Mouse (Mus musculus): ENCODE data around the gene St5. TPM values are rescaled to one million over a fixed set of nuclear protein-coding genes. Genes with fewer than 3 reads are reported as not detected.

Gene St5
- polyA plus RNA-seq, 1 experiment from 2014 or later, result 43.2 TPM

DNA sequence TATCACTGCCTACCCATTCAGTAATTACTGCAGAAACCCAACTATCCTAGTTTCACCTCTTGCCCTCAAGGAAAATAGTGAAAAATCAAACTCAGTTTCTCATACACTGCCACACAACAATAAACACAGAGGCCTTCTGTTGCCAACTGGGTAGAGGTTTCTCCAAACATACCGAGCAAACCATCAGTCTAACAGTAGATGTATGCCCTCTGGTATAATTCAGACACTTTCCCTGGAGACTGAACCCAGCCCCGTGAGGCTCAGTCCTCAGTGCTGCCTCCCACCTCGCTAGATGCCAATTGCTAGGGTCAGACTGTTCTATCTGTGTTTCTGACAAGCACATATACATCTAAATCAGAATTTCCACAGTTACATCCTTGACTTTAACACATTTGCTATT, 83.1 kb downstream of the St5 start:
- Histone ChIP-seq H3K36me3 (ENCODE audit: control insufficient read depth, insufficient read depth) (no peaks in the 10 kb centered on the region), H3K9ac (ENCODE audit: low read length) (no peak overlapping the region), H3K4me3 (ENCODE audit: low read length) (no peak overlapping the region), H3K27ac (ENCODE audit: low read length) (no peak overlapping the region), H3K4me1 (ENCODE audit: control insufficient read depth, insufficient read depth, low read length) (peaks cover 44% of the 10 kb centered on the region), H3K4me2 (ENCODE audit: low read depth, low read length) (no peak overlapping the region), H3K27me3 (ENCODE audit: control insufficient read depth, insufficient read depth, low read length) (no peaks in the 10 kb centered on the region), H3K9me3 (replicated peaks; ENCODE audit: control insufficient read depth, low read length) (no peaks in the 10 kb centered on the region)
- ATAC-seq (replicated peaks; ENCODE audit: extremely low read depth, insufficient read depth, low FRiP score), result no peak
- 69% methylated on average over 3 of the region's 3 CpGs for WGBS

DNA sequence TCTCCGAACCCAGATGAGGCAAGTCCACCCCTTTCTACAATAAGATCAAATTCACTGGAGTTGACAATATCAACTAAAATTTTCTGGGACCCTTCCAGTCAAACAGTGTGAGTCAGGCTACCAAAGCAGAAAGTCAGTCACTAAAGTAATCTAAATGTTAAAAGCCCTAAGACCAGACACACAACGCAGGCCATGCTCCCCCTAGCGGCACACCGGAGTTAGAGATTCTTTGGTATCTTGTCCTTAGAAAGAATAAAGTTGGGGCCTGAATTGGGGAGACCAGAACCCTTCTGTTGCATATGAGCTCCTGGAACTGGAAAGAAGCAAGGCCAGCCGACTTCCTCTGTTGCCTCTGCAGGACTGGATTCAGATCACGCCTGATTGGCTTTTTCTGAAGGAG, 84.7 kb downstream of the St5 start:
- Histone ChIP-seq H3K4me3 (ENCODE audit: low read length) (no peak overlapping the region), H3K27me3 (ENCODE audit: control insufficient read depth, insufficient read depth, low read length) (no peaks in the 10 kb centered on the region), H3K4me1 (ENCODE audit: control insufficient read depth, insufficient read depth, low read length) (peaks cover 58% of the 10 kb centered on the region), H3K36me3 (ENCODE audit: control insufficient read depth, insufficient read depth) (no peaks in the 10 kb centered on the region), H3K4me2 (ENCODE audit: low read depth, low read length) (no peak overlapping the region), H3K9me3 (replicated peaks; ENCODE audit: control insufficient read depth, low read length) (no peaks in the 10 kb centered on the region), H3K27ac (ENCODE audit: low read length) (peak overlapping the region; percentile 95), H3K9ac (ENCODE audit: low read length) (no peak overlapping the region)
- 27% methylated on average over 6 of the region's 6 CpGs for WGBS
- no peak for ATAC-seq (replicated peaks; ENCODE audit: extremely low read depth, insufficient read depth, low FRiP score)

DNA sequence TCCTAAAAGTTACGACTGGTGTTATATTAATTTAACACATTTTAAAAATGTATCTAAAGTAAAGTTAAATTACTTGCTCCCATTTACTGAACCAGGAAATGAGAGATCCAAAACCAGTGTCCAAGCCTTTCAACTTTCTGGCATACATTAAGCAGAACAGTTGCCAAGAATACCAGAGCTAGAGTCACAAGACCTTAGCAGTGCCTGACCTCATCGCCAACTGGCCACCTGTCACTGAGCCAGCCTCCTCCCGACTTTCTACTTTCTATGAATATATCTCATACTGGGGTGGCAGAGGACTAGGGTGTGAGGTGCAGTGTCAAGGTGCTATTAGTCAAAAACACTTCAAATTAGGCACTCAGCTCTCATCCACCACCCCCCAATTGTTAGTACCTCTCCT, 85.6 kb downstream of the St5 start:
- no peak overlapping the region for H3K4me3 ChIP-seq (ENCODE audit: low read length)
- H3K4me1 ChIP-seq (ENCODE audit: control insufficient read depth, insufficient read depth, low read length), result peaks cover 64% of the 10 kb centered on the region
- no peaks in the 10 kb centered on the region for H3K9me3 ChIP-seq (replicated peaks; ENCODE audit: control insufficient read depth, low read length)
- H3K9ac ChIP-seq (ENCODE audit: low read length), result peak overlapping the region; percentile 46; the same call in 1 of the 2 replicates
- peak overlapping the region; percentile 95 for H3K27ac ChIP-seq (ENCODE audit: low read length)
- 0 out of 2 replicates have a peak overlapping the region, but pooled peaks have one; percentile 27 for H3K4me2 ChIP-seq (ENCODE audit: low read depth, low read length)
- no peaks in the 10 kb centered on the region for H3K27me3 ChIP-seq (ENCODE audit: control insufficient read depth, insufficient read depth, low read length)
- WGBS, result 25% methylated on average over 3 of the region's 3 CpGs
- ATAC-seq (replicated peaks; ENCODE audit: extremely low read depth, insufficient read depth, low FRiP score), result 0 out of 2 replicates have a peak, but pooled peaks have one; percentile 17
- H3K36me3 ChIP-seq (ENCODE audit: control insufficient read depth, insufficient read depth), result no peaks in the 10 kb centered on the region

DNA sequence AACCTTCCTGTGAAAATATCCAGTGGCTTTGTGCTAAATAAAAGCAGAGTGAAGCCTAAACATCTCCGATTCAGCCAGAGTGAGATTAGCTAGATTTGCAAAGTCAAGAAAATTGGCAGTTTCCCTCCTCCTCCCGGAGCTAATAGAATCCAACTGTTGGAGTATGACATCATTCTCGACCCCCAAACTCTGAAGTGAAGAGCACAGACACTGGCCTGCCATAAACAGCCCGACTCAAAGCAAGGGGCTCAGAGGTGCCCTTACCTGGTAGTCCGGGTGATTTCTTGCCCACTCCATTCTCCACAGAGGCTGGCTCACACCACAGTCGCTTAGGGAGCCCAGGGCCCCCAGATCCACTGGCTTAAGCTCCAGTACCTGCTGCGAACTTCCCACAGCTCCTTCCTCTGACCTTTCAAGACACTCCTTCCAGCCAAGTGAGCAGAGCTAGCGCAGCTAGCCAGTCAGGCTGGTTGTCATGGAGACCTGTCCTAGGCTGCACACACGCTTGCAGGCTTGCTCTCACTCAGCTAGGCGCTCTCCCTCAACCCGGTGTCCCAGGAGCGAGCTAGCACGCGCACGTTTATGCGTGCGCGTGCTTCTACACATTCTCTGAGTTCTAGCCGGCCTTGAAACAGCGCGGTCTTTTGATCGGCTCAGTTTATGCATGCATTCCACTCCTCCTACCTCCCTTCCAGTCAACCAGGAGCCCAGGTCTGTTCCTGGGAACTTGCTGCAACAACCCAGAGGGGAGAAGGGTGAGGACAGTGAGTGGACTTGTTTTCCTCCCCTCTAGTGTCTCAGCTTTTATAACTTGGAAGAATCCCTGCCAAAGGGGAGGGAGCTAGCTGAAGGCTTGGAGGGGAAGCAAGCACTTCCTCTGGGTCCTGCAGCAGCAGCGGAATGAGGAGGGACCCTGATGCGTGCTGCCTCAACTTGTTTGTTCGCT, 87.1 kb downstream of the St5 start:
- WGBS, result 4% methylated on average over 25 of the region's 25 CpGs
- Histone ChIP-seq H3K9me3 (replicated peaks; ENCODE audit: control insufficient read depth, low read length) (no peaks in the 10 kb centered on the region), H3K4me3 (ENCODE audit: low read length) (peak overlapping the region; percentile 55), H3K36me3 (ENCODE audit: control insufficient read depth, insufficient read depth) (no peaks in the 10 kb centered on the region), H3K4me2 (ENCODE audit: low read depth, low read length) (peak overlapping the region; percentile 64), H3K4me1 (ENCODE audit: control insufficient read depth, insufficient read depth, low read length) (peaks cover 61% of the 10 kb centered on the region), H3K27ac (ENCODE audit: low read length) (peak overlapping the region; percentile 95), H3K9ac (ENCODE audit: low read length) (peak overlapping the region; percentile 71), H3K27me3 (ENCODE audit: control insufficient read depth, insufficient read depth, low read length) (no peaks in the 10 kb centered on the region)
- ATAC-seq (replicated peaks; ENCODE audit: extremely low read depth, insufficient read depth, low FRiP score), result peak; percentile 91

DNA sequence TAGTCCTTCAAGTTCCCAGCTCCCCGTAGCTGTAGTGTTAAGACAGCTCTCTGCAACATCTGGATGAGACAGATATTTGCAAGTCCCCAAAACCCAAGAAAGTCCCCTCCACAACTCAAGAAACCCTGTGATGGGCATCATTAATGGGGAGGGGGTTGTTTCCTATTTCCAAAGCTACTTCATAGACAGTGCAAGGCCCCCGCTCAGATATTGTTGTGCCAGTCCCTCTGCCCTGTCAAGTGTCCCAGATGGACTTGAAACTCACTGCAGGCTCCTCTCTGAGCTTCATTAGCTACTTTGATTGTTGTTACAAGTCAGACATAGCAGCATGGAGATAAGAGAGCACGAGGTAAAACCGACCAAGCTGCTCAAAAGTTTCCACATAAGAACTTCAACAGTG, 87.8 kb downstream of the St5 start:
- Histone ChIP-seq H3K36me3 (ENCODE audit: control insufficient read depth, insufficient read depth) (no peaks in the 10 kb centered on the region), H3K9me3 (replicated peaks; ENCODE audit: control insufficient read depth, low read length) (no peaks in the 10 kb centered on the region), H3K27ac (ENCODE audit: low read length) (peak overlapping the region; percentile 95), H3K4me1 (ENCODE audit: control insufficient read depth, insufficient read depth, low read length) (peaks cover 54% of the 10 kb centered on the region), H3K4me3 (ENCODE audit: low read length) (peak overlapping the region; percentile 55), H3K27me3 (ENCODE audit: control insufficient read depth, insufficient read depth, low read length) (no peaks in the 10 kb centered on the region), H3K4me2 (ENCODE audit: low read depth, low read length) (peak overlapping the region; percentile 64), H3K9ac (ENCODE audit: low read length) (peak overlapping the region; percentile 71)
- WGBS, result 14% methylated on average over 4 of the region's 4 CpGs
- ATAC-seq (replicated peaks; ENCODE audit: extremely low read depth, insufficient read depth, low FRiP score), result no peak

DNA sequence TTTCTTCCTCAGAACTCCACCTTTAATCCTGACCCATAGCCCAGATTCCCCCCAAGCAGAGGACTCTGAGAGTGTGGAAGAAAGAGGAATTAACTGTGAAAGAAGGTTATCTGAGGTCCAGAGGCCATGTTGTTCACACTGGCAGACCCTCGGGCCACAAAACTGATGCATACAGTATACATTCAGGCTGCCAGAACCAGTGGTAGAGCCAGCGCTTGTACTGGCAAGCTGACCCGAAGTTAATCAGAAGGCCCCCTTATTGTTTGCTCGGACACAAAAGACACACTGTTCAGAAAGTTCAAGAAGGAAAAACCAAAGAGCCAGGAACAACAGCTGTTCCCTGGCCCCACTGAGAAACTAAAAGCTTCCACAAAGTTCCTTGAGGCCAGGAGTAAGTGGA, 88.5 kb downstream of the St5 start:
- Histone ChIP-seq H3K4me2 (ENCODE audit: low read depth, low read length) (peak overlapping the region; percentile 64), H3K9ac (ENCODE audit: low read length) (peak overlapping the region; percentile 71), H3K4me3 (ENCODE audit: low read length) (peak overlapping the region; percentile 55), H3K27me3 (ENCODE audit: control insufficient read depth, insufficient read depth, low read length) (no peaks in the 10 kb centered on the region), H3K9me3 (replicated peaks; ENCODE audit: control insufficient read depth, low read length) (no peaks in the 10 kb centered on the region), H3K36me3 (ENCODE audit: control insufficient read depth, insufficient read depth) (no peaks in the 10 kb centered on the region), H3K27ac (ENCODE audit: low read length) (peak overlapping the region; percentile 95), H3K4me1 (ENCODE audit: control insufficient read depth, insufficient read depth, low read length) (peaks cover 58% of the 10 kb centered on the region)
- WGBS, result 42% methylated on average over 4 of the region's 4 CpGs
- ATAC-seq (replicated peaks; ENCODE audit: extremely low read depth, insufficient read depth, low FRiP score), result no peak

DNA sequence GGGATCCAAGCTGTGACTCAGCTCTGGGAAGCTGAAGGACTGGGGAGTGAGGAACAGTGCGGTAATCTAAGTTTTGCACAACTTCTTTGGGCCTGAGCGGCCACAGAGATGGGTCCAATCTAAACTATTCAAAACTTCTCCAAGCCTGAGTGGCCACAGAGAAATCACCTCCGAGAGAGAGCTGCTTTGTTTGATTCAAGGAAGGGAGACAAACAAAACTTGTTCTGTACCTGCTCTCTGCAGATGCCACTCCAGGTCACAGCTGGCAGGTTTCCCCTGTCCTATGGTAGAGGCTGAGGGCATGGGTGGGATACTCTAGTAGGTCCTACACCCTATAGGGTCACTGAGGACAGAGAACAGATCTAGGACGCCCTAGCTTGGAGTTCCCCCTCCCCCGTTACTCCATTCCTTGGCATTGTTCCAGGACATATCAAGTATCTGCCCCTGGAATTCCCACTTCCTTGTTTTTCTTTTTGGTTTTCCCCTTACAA, 89.8 kb downstream of the St5 start:
- peak overlapping the region; percentile 84 for H3K27ac ChIP-seq (ENCODE audit: low read length)
- peaks cover 62% of the 10 kb centered on the region for H3K4me1 ChIP-seq (ENCODE audit: control insufficient read depth, insufficient read depth, low read length)
- H3K9ac ChIP-seq (ENCODE audit: low read length), result peak overlapping the region; percentile 62
- H3K9me3 ChIP-seq (replicated peaks; ENCODE audit: control insufficient read depth, low read length), result no peaks in the 10 kb centered on the region
- 0 out of 2 replicates have a peak, but pooled peaks have one; percentile 15 for ATAC-seq (replicated peaks; ENCODE audit: extremely low read depth, insufficient read depth, low FRiP score)
- H3K27me3 ChIP-seq (ENCODE audit: control insufficient read depth, insufficient read depth, low read length), result no peaks in the 10 kb centered on the region
- H3K4me3 ChIP-seq (ENCODE audit: low read length), result peak overlapping the region; percentile 36
- 35% methylated on average over 5 of the region's 5 CpGs for WGBS
- peak overlapping the region; percentile 64 for H3K4me2 ChIP-seq (ENCODE audit: low read depth, low read length)
- H3K36me3 ChIP-seq (ENCODE audit: control insufficient read depth, insufficient read depth), result no peaks in the 10 kb centered on the region

DNA sequence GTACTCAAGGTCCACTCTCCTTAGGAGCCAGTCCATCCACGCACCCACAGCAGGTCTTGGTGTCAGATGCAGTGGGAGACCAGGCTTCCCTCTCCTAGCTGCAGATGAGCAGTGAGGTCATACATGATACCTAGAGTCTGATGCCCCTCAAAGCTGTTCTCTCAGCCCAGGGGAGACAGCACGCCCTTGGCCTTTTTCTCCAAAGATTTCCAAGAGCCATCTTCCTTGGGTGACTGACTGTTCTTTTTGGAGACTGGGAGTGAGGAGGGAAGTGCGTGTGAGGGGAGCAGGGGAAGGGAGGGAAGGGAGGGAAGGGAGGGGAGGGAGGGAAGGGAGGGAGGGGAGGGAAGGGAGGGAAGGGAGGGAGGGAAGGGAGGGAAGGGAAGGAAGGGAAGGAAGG, 90.4 kb downstream of the St5 start:
- no peak overlapping the region for H3K9ac ChIP-seq (ENCODE audit: low read length)
- H3K4me2 ChIP-seq (ENCODE audit: low read depth, low read length), result no peak overlapping the region
- peaks cover 62% of the 10 kb centered on the region for H3K4me1 ChIP-seq (ENCODE audit: control insufficient read depth, insufficient read depth, low read length)
- no peaks in the 10 kb centered on the region for H3K36me3 ChIP-seq (ENCODE audit: control insufficient read depth, insufficient read depth)
- no peaks in the 10 kb centered on the region for H3K9me3 ChIP-seq (replicated peaks; ENCODE audit: control insufficient read depth, low read length)
- no peak overlapping the region for H3K27ac ChIP-seq (ENCODE audit: low read length)
- no peak for ATAC-seq (replicated peaks; ENCODE audit: extremely low read depth, insufficient read depth, low FRiP score)
- H3K4me3 ChIP-seq (ENCODE audit: low read length), result no peak overlapping the region
- no peaks in the 10 kb centered on the region for H3K27me3 ChIP-seq (ENCODE audit: control insufficient read depth, insufficient read depth, low read length)
- WGBS, result 86% methylated on average over 3 of the region's 3 CpGs

DNA sequence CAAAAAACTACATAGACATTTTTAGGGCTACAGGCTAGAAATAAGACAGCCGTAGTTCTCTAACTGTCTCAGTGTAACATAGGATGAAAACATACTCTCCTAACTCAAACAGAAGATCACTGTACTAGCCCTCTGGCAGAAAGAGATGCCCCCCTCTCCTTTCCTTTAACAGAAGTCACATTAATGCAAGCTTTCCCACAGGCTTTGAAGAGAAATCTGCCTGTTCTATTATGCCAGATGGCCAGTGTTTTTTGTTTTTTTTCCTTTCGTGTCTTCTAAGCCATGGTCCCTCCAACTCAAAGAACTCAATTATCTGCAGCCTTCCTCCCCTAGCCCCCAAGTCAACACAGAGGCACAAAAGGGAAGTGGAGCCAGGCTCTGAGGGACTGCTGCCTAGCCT, 90.9 kb downstream of the St5 start:
- H3K36me3 ChIP-seq (ENCODE audit: control insufficient read depth, insufficient read depth), result no peaks in the 10 kb centered on the region
- H3K4me3 ChIP-seq (ENCODE audit: low read length), result no peak overlapping the region
- H3K9me3 ChIP-seq (replicated peaks; ENCODE audit: control insufficient read depth, low read length), result no peaks in the 10 kb centered on the region
- no peak overlapping the region for H3K9ac ChIP-seq (ENCODE audit: low read length)
- H3K27ac ChIP-seq (ENCODE audit: low read length), result no peak overlapping the region
- no peak overlapping the region for H3K4me2 ChIP-seq (ENCODE audit: low read depth, low read length)
- peaks cover 62% of the 10 kb centered on the region for H3K4me1 ChIP-seq (ENCODE audit: control insufficient read depth, insufficient read depth, low read length)
- no peak for ATAC-seq (replicated peaks; ENCODE audit: extremely low read depth, insufficient read depth, low FRiP score)
- no peaks in the 10 kb centered on the region for H3K27me3 ChIP-seq (ENCODE audit: control insufficient read depth, insufficient read depth, low read length)
- WGBS, result 79% methylated on average over 2 of the region's 2 CpGs

All from heart, embryonic 16.5 days (tissue).